Mouse (Mus musculus): ENCODE results near the gene Abracl.

- no peak for TF ChIP-seq CTCF (IDR thresholded peaks at IDR 0.05; ENCODE audit: borderline replicate concordance, insufficient read depth, low read length)
- TF ChIP-seq POLR2A (IDR thresholded peaks at IDR 0.05; ENCODE audit: low read depth, low read length) = no peak
These were observed 16.3 kb downstream of the Abracl start for GRCm38 (mm10) chr10:18006756-18007155.
